Mouse (Mus musculus): Measurements from ENCODE around the gene Fgfr3.

- TF ChIP-seq CTCF (IDR thresholded peaks at IDR 0.05; ENCODE audit: control insufficient read depth, insufficient read depth, insufficient replicate concordance, low read depth, low read length): no peak
- no peak for TF ChIP-seq POLR2A (IDR thresholded peaks at IDR 0.05; ENCODE audit: control insufficient read depth, low read depth, low read length)
Measured at GRCm38 (mm10) chr5:33715182-33715581, 6.3 kb upstream of the Fgfr3 start.

Data from testis, adult 2 months (tissue).